Mouse (Mus musculus): Measurements from ENCODE around the gene Creg1. TPM values are rescaled to one million over a fixed set of nuclear protein-coding genes. Genes with fewer than 3 reads are reported as not detected.
"Not testable (repeated sequence)": the region's sequence is repeated elsewhere in the genome, so short reads cannot be mapped to it uniquely, and the experiment has no call there.

Creg1 gene
- polyA plus RNA-seq, 1 experiment from 2014 or later, result 76.2 TPM

- not testable (repeated sequence) for H3K4me3 ChIP-seq; H3K27me3 ChIP-seq (ENCODE audit: insufficient read depth, poor library complexity, severe bottlenecking); DNase-seq (ENCODE audit: low spot score); H3K9me3 ChIP-seq; H3K36me3 ChIP-seq; H3K27ac ChIP-seq
- H3K4me1 ChIP-seq, result peaks cover 21% of the 10 kb centered on the region
- WGBS, result 67% methylated on average over 2 of the region's 2 CpGs
Measured at GRCm38 (mm10) chr1:165762498-165762897, 1.0 kb upstream of the Creg1 start.

DNA sequence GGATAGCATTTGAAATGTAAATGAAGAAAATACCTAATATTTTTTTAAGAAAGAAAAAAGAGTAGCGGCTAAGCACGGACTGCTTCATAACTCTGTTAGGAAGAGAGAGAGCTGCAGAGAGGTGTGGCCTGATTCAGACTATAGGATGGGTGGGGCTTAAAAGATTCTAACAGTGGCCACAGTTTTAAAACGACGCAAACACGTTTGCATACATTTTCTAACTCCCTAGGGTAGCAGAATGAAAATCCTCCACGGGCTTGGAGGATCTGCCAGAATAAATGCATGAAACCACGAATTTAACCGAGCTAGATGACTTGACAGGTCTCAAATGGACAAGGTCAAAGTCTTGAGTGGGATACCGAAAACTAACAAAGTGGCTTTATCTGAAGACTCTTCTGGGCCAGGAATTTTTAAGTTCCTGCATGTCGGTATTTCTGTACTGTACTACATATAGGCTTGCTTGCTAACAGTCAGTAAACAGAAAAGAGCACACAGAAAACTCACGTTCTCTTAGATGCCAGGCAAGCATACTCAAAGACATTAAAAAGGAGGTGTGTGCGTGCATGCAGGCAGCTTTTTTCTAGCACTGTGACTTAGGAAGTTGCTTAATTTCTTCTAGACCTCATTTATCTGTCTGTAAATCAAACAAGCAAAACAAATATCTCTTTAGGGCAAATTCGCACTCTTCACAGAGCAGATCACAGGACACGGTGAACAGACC, 472 bp upstream of the Creg1 start:
- no peak overlapping the region; the same call in 1 of the 2 replicates for H3K27ac ChIP-seq
- H3K4me1 ChIP-seq, result peaks cover 21% of the 10 kb centered on the region
- 26% methylated on average over 14 of the region's 14 CpGs for WGBS
- H3K9me3 ChIP-seq, result 0 out of 2 replicates have a peak, but pooled peaks cover 2% of the 10 kb centered on the region
- peaks cover 5% of the 10 kb centered on the region for H3K27me3 ChIP-seq (ENCODE audit: insufficient read depth, poor library complexity, severe bottlenecking)
- no peak for DNase-seq (ENCODE audit: low spot score)
- H3K36me3 ChIP-seq, result peaks cover 4% of the 10 kb centered on the region; the same call in 1 of the 2 replicates
- peak overlapping the region; percentile 83 for H3K4me3 ChIP-seq

- H3K4me3 ChIP-seq, result peak overlapping the region; percentile 83
- DNase-seq (ENCODE audit: low spot score), result no peak
- peaks cover 5% of the 10 kb centered on the region for H3K27me3 ChIP-seq (ENCODE audit: insufficient read depth, poor library complexity, severe bottlenecking)
- H3K36me3 ChIP-seq, result peaks cover 4% of the 10 kb centered on the region; the same call in 1 of the 2 replicates
- H3K4me1 ChIP-seq, result peaks cover 21% of the 10 kb centered on the region
- WGBS, result 48% methylated on average over 9 of the region's 9 CpGs
- 0 out of 2 replicates have a peak, but pooled peaks cover 2% of the 10 kb centered on the region for H3K9me3 ChIP-seq
- peak overlapping the region; percentile 90 for H3K27ac ChIP-seq
Measured at GRCm38 (mm10) chr1:165764571-165764970, 1.0 kb downstream of the Creg1 start.

DNA sequence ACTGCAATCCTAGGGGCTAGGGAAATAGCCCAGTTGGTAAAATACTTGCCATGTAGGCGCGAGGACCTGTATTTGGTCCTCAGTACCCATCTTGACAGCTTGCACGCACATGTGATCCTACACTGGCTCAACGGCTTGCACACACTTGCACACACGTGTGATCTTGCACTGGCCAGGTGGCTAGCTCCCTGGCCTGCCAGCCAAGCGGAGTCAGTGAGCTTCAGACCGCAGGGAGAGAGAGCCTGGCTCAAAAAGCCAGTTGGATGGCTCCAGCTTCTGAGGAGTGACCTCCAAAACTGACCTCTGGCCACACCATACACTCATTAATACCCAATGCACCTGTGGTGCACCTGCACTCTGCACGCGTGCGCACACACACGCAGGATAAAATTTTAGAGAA, 1.5 kb downstream of the Creg1 start:
- H3K4me3 ChIP-seq, result peak overlapping the region; percentile 83

DNA sequence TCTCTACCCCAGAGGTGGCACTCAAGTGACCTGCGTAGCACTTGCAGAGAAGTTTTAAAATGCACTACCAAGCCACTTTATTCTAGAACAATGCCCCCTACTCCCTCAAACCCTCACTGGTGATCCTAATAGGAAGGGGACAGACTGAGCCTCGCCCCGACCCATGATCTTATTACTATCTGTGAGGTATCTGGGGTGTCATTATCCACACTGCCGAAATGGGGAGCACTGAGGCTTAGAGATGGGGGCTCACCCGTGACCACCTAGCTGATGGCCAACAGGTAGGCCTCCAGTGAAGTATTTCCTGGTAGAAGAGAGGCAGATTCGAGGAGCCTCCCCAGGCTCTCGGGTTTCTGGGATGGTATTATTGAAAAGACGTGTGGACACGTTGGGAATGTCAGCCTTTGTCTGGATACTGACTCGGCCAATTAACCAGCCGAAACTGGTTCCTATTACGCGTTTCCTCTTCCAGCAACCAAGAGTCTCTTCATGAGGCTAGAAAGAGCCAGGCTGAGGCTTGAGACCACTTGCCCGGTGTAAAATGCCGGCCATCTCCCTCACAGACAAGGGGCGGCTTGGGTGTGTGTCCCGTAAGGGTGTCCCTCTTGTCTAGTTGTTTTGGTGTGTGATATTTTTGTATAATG, 2.2 kb downstream of the Creg1 start:
- WGBS, result 77% methylated on average over 17 of the region's 17 CpGs
- DNase-seq (ENCODE audit: low spot score), result no peak
- Histone ChIP-seq H3K36me3 (peaks cover 6% of the 10 kb centered on the region; the same call in 1 of the 2 replicates), H3K4me3 (peak overlapping the region; percentile 83), H3K9me3 (0 out of 2 replicates have a peak, but pooled peaks cover 2% of the 10 kb centered on the region), H3K4me1 (peaks cover 26% of the 10 kb centered on the region), H3K27ac (peak overlapping the region; percentile 90), H3K27me3 (ENCODE audit: insufficient read depth, poor library complexity, severe bottlenecking) (peaks cover 5% of the 10 kb centered on the region)

More for the DNA sequence above, 1.5 kb downstream of the Creg1 start:
- no peak for DNase-seq (ENCODE audit: low spot score)
- 0 out of 2 replicates have a peak, but pooled peaks cover 2% of the 10 kb centered on the region for H3K9me3 ChIP-seq
- WGBS, result 85% methylated on average over 11 of the region's 11 CpGs
- H3K27ac ChIP-seq, result peak overlapping the region; percentile 90
- peaks cover 5% of the 10 kb centered on the region for H3K27me3 ChIP-seq (ENCODE audit: insufficient read depth, poor library complexity, severe bottlenecking)
- H3K4me1 ChIP-seq, result peaks cover 22% of the 10 kb centered on the region
- H3K36me3 ChIP-seq, result peaks cover 4% of the 10 kb centered on the region; the same call in 1 of the 2 replicates

- H3K4me3 ChIP-seq, result peak overlapping the region; percentile 83; the same call in 1 of the 2 replicates
- WGBS, result 71% methylated on average over 7 of the region's 7 CpGs
- H3K27ac ChIP-seq, result peak overlapping the region; percentile 90
Measured at GRCm38 (mm10) chr1:165766295-165766890, 2.8 kb downstream of the Creg1 start.

GRCm38 (mm10) chr1:165768894-165769512, 5.5 kb downstream of the Creg1 start:
- peaks cover 5% of the 10 kb centered on the region for H3K27me3 ChIP-seq (ENCODE audit: insufficient read depth, poor library complexity, severe bottlenecking)
- peaks cover 8% of the 10 kb centered on the region; the same call in 1 of the 2 replicates for H3K36me3 ChIP-seq
- 72% methylated on average over 9 of the region's 9 CpGs for WGBS
- H3K4me3 ChIP-seq, result no peak overlapping the region
- DNase-seq (ENCODE audit: low spot score), result no peak
- H3K4me1 ChIP-seq, result peaks cover 45% of the 10 kb centered on the region
- H3K9me3 ChIP-seq, result 0 out of 2 replicates have a peak, but pooled peaks cover 2% of the 10 kb centered on the region
- peak overlapping the region; percentile 57; the same call in 1 of the 2 replicates for H3K27ac ChIP-seq

More at GRCm38 (mm10) chr1:165766295-165766890, 2.8 kb downstream of the Creg1 start:
- Histone ChIP-seq H3K9me3 (0 out of 2 replicates have a peak, but pooled peaks cover 2% of the 10 kb centered on the region), H3K27me3 (ENCODE audit: insufficient read depth, poor library complexity, severe bottlenecking) (peaks cover 5% of the 10 kb centered on the region), H3K4me1 (peaks cover 31% of the 10 kb centered on the region), H3K36me3 (peaks cover 7% of the 10 kb centered on the region; the same call in 1 of the 2 replicates)
- no peak for DNase-seq (ENCODE audit: low spot score)

GRCm38 (mm10) chr1:165770181-165770759, 6.7 kb downstream of the Creg1 start:
- peaks cover 9% of the 10 kb centered on the region; the same call in 1 of the 2 replicates for H3K36me3 ChIP-seq
- WGBS, result 71% methylated on average over 10 of the region's 10 CpGs
- peaks cover 34% of the 10 kb centered on the region for H3K4me1 ChIP-seq
- H3K27me3 ChIP-seq (ENCODE audit: insufficient read depth, poor library complexity, severe bottlenecking), result peaks cover 5% of the 10 kb centered on the region
- H3K9me3 ChIP-seq, result 0 out of 2 replicates have a peak, but pooled peaks cover 2% of the 10 kb centered on the region
- peak overlapping the region; percentile 47; the same call in 1 of the 2 replicates for H3K27ac ChIP-seq
- H3K4me3 ChIP-seq, result no peak overlapping the region
- peak; percentile 64 for DNase-seq (ENCODE audit: low spot score)

GRCm38 (mm10) chr1:165771491-165771897, 7.9 kb downstream of the Creg1 start:
- peak; percentile 93 for DNase-seq (ENCODE audit: low spot score)
- Histone ChIP-seq H3K27me3 (ENCODE audit: insufficient read depth, poor library complexity, severe bottlenecking) (peaks cover 5% of the 10 kb centered on the region; the same call in 1 of the 2 replicates), H3K36me3 (peaks cover 9% of the 10 kb centered on the region; the same call in 1 of the 2 replicates), H3K4me1 (peaks cover 29% of the 10 kb centered on the region), H3K4me3 (peak overlapping the region; percentile 32), H3K27ac (0 out of 2 replicates have a peak overlapping the region, but pooled peaks have one; percentile 29), H3K9me3 (0 out of 2 replicates have a peak, but pooled peaks cover 2% of the 10 kb centered on the region)
- under 1% methylated on average over 12 of the region's 12 CpGs for WGBS

DNA sequence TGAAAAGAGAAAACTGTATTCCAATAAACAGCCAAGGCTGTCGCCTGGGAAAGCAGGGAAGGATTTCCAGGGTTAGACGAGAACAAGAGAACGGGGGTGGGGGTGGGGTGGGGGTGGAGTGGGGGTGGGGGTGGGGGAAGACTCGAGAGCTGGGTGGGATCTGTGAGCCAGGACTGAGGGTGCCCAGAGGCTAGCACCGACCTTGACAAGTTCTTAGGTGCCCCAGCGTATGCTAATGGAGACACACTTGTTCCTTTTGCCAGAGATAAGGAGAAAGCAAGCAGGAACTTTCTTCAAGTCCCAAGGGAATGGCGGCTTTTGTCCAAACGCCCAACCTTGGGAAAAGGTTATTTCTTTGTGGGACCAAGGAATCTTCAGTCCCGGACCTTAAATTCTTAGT, 8.5 kb downstream of the Creg1 start:
- Histone ChIP-seq H3K27ac (no peak overlapping the region), H3K9me3 (0 out of 2 replicates have a peak, but pooled peaks cover 2% of the 10 kb centered on the region), H3K36me3 (peaks cover 9% of the 10 kb centered on the region; the same call in 1 of the 2 replicates), H3K4me1 (peaks cover 33% of the 10 kb centered on the region), H3K4me3 (peak overlapping the region; percentile 32), H3K27me3 (ENCODE audit: insufficient read depth, poor library complexity, severe bottlenecking) (peaks cover 5% of the 10 kb centered on the region; the same call in 1 of the 2 replicates)
- 39% methylated on average over 9 of the region's 9 CpGs for WGBS
- peak; percentile 71 for DNase-seq (ENCODE audit: low spot score)

GRCm38 (mm10) chr1:165775518-165776294, 12.2 kb downstream of the Creg1 start:
- no peak overlapping the region for H3K27ac ChIP-seq
- no peak for DNase-seq (ENCODE audit: low spot score)
- no peaks in the 10 kb centered on the region for H3K9me3 ChIP-seq
- H3K4me3 ChIP-seq, result no peak overlapping the region
- H3K27me3 ChIP-seq (ENCODE audit: insufficient read depth, poor library complexity, severe bottlenecking), result no peaks in the 10 kb centered on the region
- WGBS, result 52% methylated on average over 19 of the region's 19 CpGs
- H3K4me1 ChIP-seq, result peaks cover 38% of the 10 kb centered on the region
- 0 out of 2 replicates have a peak, but pooled peaks cover 4% of the 10 kb centered on the region for H3K36me3 ChIP-seq
